Mouse (Mus musculus) gastrocnemius, postnatal 25 days (tissue): ENCODE data around the gene Nthl1. TPM values are rescaled to one million over a fixed set of nuclear protein-coding genes. Genes with fewer than 3 reads are reported as not detected.

ENCODE experiments used
- microRNA-seq, 2 experiments: library from miRNA; unstranded; fragments of <30 nt; microRNA quantifications; one replicate each; pipeline ENCODE4 v1.2.0; 2021; ENCODE audit warnings: borderline replicate concordance in 2 of 2
- total RNA-seq, 2 experiments: library from RNA; stranded (reverse); gene quantifications; 1 replicate in 1 of 2; 2 replicates in 1 of 2; pipeline ENCODE4 v1.2.3; 2021

The Nthl1 gene
- total RNA-seq, 2 experiments from 2014 or later = 2.6 to 4.2 TPM

Small RNA genes lying within 50 kb of the gene (microRNA-seq; reads per million reads assigned to microRNA genes)
- 0 reads per million in 2 experiments for gene Gm24589

Other genes starting within 250 kb of the Nthl1 start
- 10 to 100 TPM; 47.3 to 50.6 TPM for gene Rnps1, start 218.1 kb upstream of the Nthl1 start, total RNA-seq
- gene Eci1, start 206.0 kb upstream of the Nthl1 start, total RNA-seq = 100 to 1,000 TPM; 134 to 161 TPM
- gene Dnase1l2, start 189.6 kb upstream of the Nthl1 start, total RNA-seq = 1 to 10 TPM; 1.0 to 1.5 TPM
- gene E4f1, start 162.4 kb upstream of the Nthl1 start, total RNA-seq = 10 to 100 TPM in 1 of 2 experiments, 1 to 10 TPM in 1; 9.4 to 10.2 TPM
- gene Pgp, start 162.3 kb upstream of the Nthl1 start, total RNA-seq = 10 to 100 TPM; 50.8 to 55.0 TPM
- gene Bricd5, start 158.8 kb upstream of the Nthl1 start, total RNA-seq = not detected
- 10 to 100 TPM; 10.5 to 11.7 TPM for gene Mlst8, start 153.6 kb upstream of the Nthl1 start, total RNA-seq
- under 1 TPM; 0.10 to 0.11 TPM for gene Caskin1, start 144.1 kb upstream of the Nthl1 start, total RNA-seq
- gene Traf7, start 104.7 kb upstream of the Nthl1 start, total RNA-seq = 10 to 100 TPM; 33.2 to 36.7 TPM
- gene Rab26, start 98.5 kb upstream of the Nthl1 start, total RNA-seq = under 1 TPM in 1 of 2 experiments, not detected in 1; 0.23 TPM
- 10 to 100 TPM; 20.2 to 21.1 TPM for gene Pkd1, start 82.8 kb upstream of the Nthl1 start, total RNA-seq
- gene Tsc2, start 50 bp upstream of the Nthl1 start, total RNA-seq = 10 to 100 TPM; 65.8 to 67.8 TPM
- gene Slc9a3r2, start 17.6 kb downstream of the Nthl1 start, total RNA-seq = 10 to 100 TPM; 36.6 to 41.8 TPM
- not detected for gene Npw, start 25.8 kb downstream of the Nthl1 start, total RNA-seq
- 10 to 100 TPM; 17.7 to 20.2 TPM for gene Zfp598, start 37.0 kb downstream of the Nthl1 start, total RNA-seq
- gene Syngr3, start 57.3 kb downstream of the Nthl1 start, total RNA-seq = not detected
- gene Gfer, start 63.5 kb downstream of the Nthl1 start, total RNA-seq = 10 to 100 TPM; 24.1 to 30.1 TPM
- under 1 TPM; 0.59 to 0.61 TPM for gene Noxo1, start 63.6 kb downstream of the Nthl1 start, total RNA-seq
- gene Tbl3, start 75.0 kb downstream of the Nthl1 start, total RNA-seq = 10 to 100 TPM; 14.7 to 15.6 TPM
- not detected for gene Rnf151, start 85.4 kb downstream of the Nthl1 start, total RNA-seq
- 100 to 1,000 TPM; 564 to 585 TPM for gene Rps2, start 85.4 kb downstream of the Nthl1 start, total RNA-seq
- 100 to 1,000 TPM; 493 to 532 TPM for gene Ndufb10, start 91.8 kb downstream of the Nthl1 start, total RNA-seq
- 100 to 1,000 TPM; 723 to 775 TPM for gene Rpl3l, start 95.1 kb downstream of the Nthl1 start, total RNA-seq
- 100 to 1,000 TPM; 164 to 180 TPM for gene Msrb1, start 104.0 kb downstream of the Nthl1 start, total RNA-seq
- gene Hs3st6, start 120.3 kb downstream of the Nthl1 start, total RNA-seq = not detected
- gene Meiob, start 171.6 kb downstream of the Nthl1 start, total RNA-seq = not detected
- gene Hagh, start 207.5 kb downstream of the Nthl1 start, total RNA-seq = 10 to 100 TPM; 73.3 to 77.5 TPM
- gene Fahd1, start 217.7 kb downstream of the Nthl1 start, total RNA-seq = 10 to 100 TPM; 38.1 to 44.5 TPM
- 1 to 10 TPM; 3.8 to 4.4 TPM for gene Igfals, start 233.3 kb downstream of the Nthl1 start, total RNA-seq